ENCODE assay signal across 8 mouse cellular contexts in the genomic region with DNA sequence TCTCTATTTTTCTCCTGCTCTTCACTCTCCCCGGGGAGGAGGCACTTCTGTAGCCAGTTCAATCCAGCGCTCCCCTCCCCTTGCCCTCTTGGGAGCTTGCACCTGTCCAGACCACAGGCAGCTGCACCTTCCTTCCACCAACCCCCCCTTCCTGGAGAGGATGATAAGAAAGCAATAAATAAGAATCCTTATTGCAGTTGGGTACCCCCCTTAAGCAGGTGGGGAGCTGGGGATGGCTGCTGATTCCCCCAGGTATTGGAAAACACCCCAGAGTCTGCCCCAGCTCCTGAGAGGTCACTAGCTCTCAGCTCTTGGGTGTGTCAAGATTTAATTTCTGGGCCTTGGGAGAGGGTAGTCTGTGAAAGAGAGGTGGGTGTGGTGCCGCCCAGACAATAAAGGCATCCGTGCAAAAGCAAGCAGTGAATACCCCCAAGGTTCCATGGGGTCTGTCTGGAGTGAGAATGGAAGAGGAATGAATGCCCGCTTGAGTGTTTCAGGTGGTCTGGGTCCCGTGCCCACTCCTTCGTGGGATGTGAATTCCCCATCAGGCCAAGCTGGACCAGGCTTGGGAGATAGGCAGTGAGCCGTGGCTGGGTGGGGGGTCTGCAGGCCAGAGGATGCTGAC. TPM values are rescaled to one million over a fixed set of nuclear protein-coding genes. Genes with fewer than 3 reads are reported as not detected.
DNase-seq lines count a peak whose midpoint lies in the region; ATAC-seq and TF ChIP-seq lines count a peak whose summit lies in the region.

No protein-coding gene starts in this region.

- H3K27me3 ChIP-seq in lung, embryonic 14.5 days (ENCODE audit: insufficient read depth, low read length): no peaks in the 10 kb centered on the region
- H3K27me3 ChIP-seq in forebrain, embryonic 12.5 days: no peaks in the 10 kb centered on the region
- H3K27me3 ChIP-seq in limb, embryonic 13.5 days: no peaks in the 10 kb centered on the region
- no peaks in the 10 kb centered on the region for H3K27me3 ChIP-seq in stomach, embryonic 14.5 days (ENCODE audit: control insufficient read depth, insufficient read depth, low read length)

- H3K27ac ChIP-seq in lung, embryonic 14.5 days (ENCODE audit: low read depth): peak overlapping the region; percentile 91
- H3K27ac ChIP-seq in forebrain, embryonic 12.5 days: peak overlapping the region; percentile 100
- peak overlapping the region; percentile 95 for H3K27ac ChIP-seq in limb, embryonic 13.5 days
- H3K27ac ChIP-seq in stomach, embryonic 14.5 days (ENCODE audit: low read length): peak overlapping the region; percentile 96

- WGBS in lung, embryonic 14.5 days: 22% methylated on average over 8 of the region's 8 CpGs
- 3% methylated on average over 8 of the region's 8 CpGs for WGBS in forebrain, embryonic 12.5 days
- WGBS in limb, embryonic 13.5 days: 16% methylated on average over 8 of the region's 8 CpGs
- 20% methylated on average over 8 of the region's 8 CpGs for WGBS in stomach, embryonic 14.5 days

- H3K4me2 ChIP-seq in lung, embryonic 14.5 days: peak overlapping the region; percentile 75
- H3K4me2 ChIP-seq in forebrain, embryonic 12.5 days: peak overlapping the region; percentile 98
- peak overlapping the region; percentile 71 for H3K4me2 ChIP-seq in limb, embryonic 13.5 days (replicated peaks)
- H3K4me2 ChIP-seq in stomach, embryonic 14.5 days (replicated peaks; ENCODE audit: low read depth, low read length): peak overlapping the region; percentile 64

- no peak; the same call in 1 of the 2 replicates for ATAC-seq in lung, embryonic 14.5 days (ENCODE audit: insufficient read depth)
- peak; percentile 5 for ATAC-seq in forebrain, embryonic 12.5 days (ENCODE audit: low FRiP score)
- ATAC-seq in limb, embryonic 13.5 days (ENCODE audit: low FRiP score, low read depth): no peak
- no peak for ATAC-seq in stomach, embryonic 14.5 days (ENCODE audit: insufficient number of reproducible peaks, insufficient read depth, low FRiP score, low read depth)

- peak overlapping the region; percentile 43 for H3K4me3 ChIP-seq in lung, embryonic 14.5 days (ENCODE audit: low read depth, low read length)
- peak overlapping the region; percentile 100 for H3K4me3 ChIP-seq in forebrain, embryonic 12.5 days (replicated peaks)
- H3K4me3 ChIP-seq in limb, embryonic 13.5 days: peak overlapping the region; percentile 39
- peak overlapping the region; percentile 31 for H3K4me3 ChIP-seq in stomach, embryonic 14.5 days (ENCODE audit: low read depth, low read length)

- DNase-seq in lung, embryonic 14.5 days: no peak
- no peak for DNase-seq in lung, postnatal 25 days (ENCODE audit: low spot score)
- no peak for DNase-seq in gastrocnemius, adult 18-20 months (ENCODE audit: low spot score)
- DNase-seq in thymus, postnatal 4 days: no peak
- DNase-seq in spleen, postnatal 4 days (ENCODE audit: low spot score in 2 of 2): no peak

- H3K4me1 ChIP-seq in lung, embryonic 14.5 days (ENCODE audit: insufficient read depth): peaks cover 16% of the 10 kb centered on the region
- peaks cover 90% of the 10 kb centered on the region for H3K4me1 ChIP-seq in forebrain, embryonic 12.5 days
- H3K4me1 ChIP-seq in limb, embryonic 13.5 days: peaks cover 80% of the 10 kb centered on the region
- peaks cover 47% of the 10 kb centered on the region for H3K4me1 ChIP-seq in stomach, embryonic 14.5 days (ENCODE audit: control insufficient read depth, insufficient read depth, low read length)

- H3K9ac ChIP-seq in lung, embryonic 14.5 days: peak overlapping the region; percentile 71
- peak overlapping the region; percentile 100 for H3K9ac ChIP-seq in forebrain, embryonic 12.5 days
- peak overlapping the region; percentile 75 for H3K9ac ChIP-seq in limb, embryonic 13.5 days
- H3K9ac ChIP-seq in stomach, embryonic 14.5 days (replicated peaks; ENCODE audit: low read depth, low read length): peak overlapping the region; percentile 48; the same call in 1 of the 2 replicates

- peaks cover 42% of the 10 kb centered on the region; the same call in 1 of the 2 replicates for H3K36me3 ChIP-seq in lung, embryonic 14.5 days (ENCODE audit: insufficient read depth)
- H3K36me3 ChIP-seq in forebrain, embryonic 12.5 days (replicated peaks): peaks cover 81% of the 10 kb centered on the region
- H3K36me3 ChIP-seq in limb, embryonic 13.5 days: peaks cover 50% of the 10 kb centered on the region
- peaks cover 10% of the 10 kb centered on the region for H3K36me3 ChIP-seq in stomach, embryonic 14.5 days (ENCODE audit: control insufficient read depth, insufficient read depth, low read length)

- no peak for TF ChIP-seq CTCF in lung, embryonic 14.5 days (IDR thresholded peaks at IDR 0.05; ENCODE audit: low read depth)

- no peaks in the 10 kb centered on the region for H3K9me3 ChIP-seq in lung, embryonic 14.5 days (ENCODE audit: low read depth, low read length)
- no peaks in the 10 kb centered on the region for H3K9me3 ChIP-seq in forebrain, embryonic 12.5 days
- no peaks in the 10 kb centered on the region for H3K9me3 ChIP-seq in limb, embryonic 13.5 days
- no peaks in the 10 kb centered on the region for H3K9me3 ChIP-seq in stomach, embryonic 14.5 days (ENCODE audit: control insufficient read depth, low read depth, low read length)

RNA-seq across cellular contexts. Expression of gene Msi1, which starts 6.5 kb away (rescaled TPM):
- 17.1 and 21.2 TPM in 2 replicates for polyA plus RNA-seq in lung, embryonic 14.5 days (2014; fragmentation: Nextera tagmentation; extraction: Ambion mirVana)
- 161 and 182 TPM in 2 replicates for polyA plus RNA-seq in forebrain, embryonic 12.5 days (2016; fragmentation: Nextera tagmentation; extraction: Ambion mirVana)
- polyA plus RNA-seq in limb, embryonic 13.5 days (2015; fragmentation: Nextera tagmentation; extraction: Ambion mirVana): 18.2 and 18.4 TPM in 2 replicates
- polyA plus RNA-seq in stomach, embryonic 14.5 days (2014; fragmentation: Nextera tagmentation; extraction: Ambion mirVana): 15.7 and 17.2 TPM in 2 replicates
- total RNA-seq in gastrocnemius, adult 18-20 months (2021): under 1 TPM in 1 of 2 experiments, not detected in 1; 0.57 TPM

RNA-seq across cellular contexts. Expression of gene Pla2g1b, which starts 30.2 kb away (rescaled TPM):
- polyA plus RNA-seq in lung, embryonic 14.5 days (2014; fragmentation: Nextera tagmentation; extraction: Ambion mirVana): 4.5 and 5.6 TPM in 2 replicates
- polyA plus RNA-seq in forebrain, embryonic 12.5 days (2016; fragmentation: Nextera tagmentation; extraction: Ambion mirVana): not detected in 2 replicates
- not detected in 2 replicates for polyA plus RNA-seq in limb, embryonic 13.5 days (2015; fragmentation: Nextera tagmentation; extraction: Ambion mirVana)
- 16.7 and 20.2 TPM in 2 replicates for polyA plus RNA-seq in stomach, embryonic 14.5 days (2014; fragmentation: Nextera tagmentation; extraction: Ambion mirVana)
- not detected for total RNA-seq in gastrocnemius, adult 18-20 months (2021)

RNA-seq across cellular contexts. Expression of gene Sirt4, which starts 48.7 kb away (rescaled TPM):
- 22.8 and 23.9 TPM in 2 replicates for polyA plus RNA-seq in lung, embryonic 14.5 days (2014; fragmentation: Nextera tagmentation; extraction: Ambion mirVana)
- polyA plus RNA-seq in forebrain, embryonic 12.5 days (2016; fragmentation: Nextera tagmentation; extraction: Ambion mirVana): 20.0 and 23.2 TPM in 2 replicates
- polyA plus RNA-seq in limb, embryonic 13.5 days (2015; fragmentation: Nextera tagmentation; extraction: Ambion mirVana): 25.8 and 27.5 TPM in 2 replicates
- 20.9 and 23.5 TPM in 2 replicates for polyA plus RNA-seq in stomach, embryonic 14.5 days (2014; fragmentation: Nextera tagmentation; extraction: Ambion mirVana)
- 10 to 100 TPM; 14.8 to 16.5 TPM for total RNA-seq in gastrocnemius, adult 18-20 months (2021)

Comparison
In these comparisons a context has a peak if more than half of its experiments do, and no peak if none do; other contexts are left out.
1. H3K4me3 ChIP-seq: peak in every context shown above with its lines; median percentile 100 in forebrain, embryonic 12.5 days; 43 in lung, embryonic 14.5 days; 39 in limb, embryonic 13.5 days; 31 in stomach, embryonic 14.5 days.
2. H3K9ac ChIP-seq: peak in every context shown above with its lines; median percentile 100 in forebrain, embryonic 12.5 days; 75 in limb, embryonic 13.5 days; 71 in lung, embryonic 14.5 days; 48 in stomach, embryonic 14.5 days.